8 mouse cellular contexts compared by ENCODE assay signal in genomic region chr6:133706712-133707111, GRCm38 (mm10).
DNase-seq lines count a peak whose midpoint lies in the region; ATAC-seq lines count a peak whose summit lies in the region.
"Not testable (repeated sequence)": the region's sequence is repeated elsewhere in the genome, so short reads cannot be mapped to it uniquely, and the experiment has no call there.

No protein-coding gene starts in this region.

- not testable (repeated sequence) for H3K36me3 ChIP-seq in forebrain, embryonic 10.5 days (replicated peaks); kidney, embryonic 14.5 days (ENCODE audit: control insufficient read depth, insufficient read depth, low read length); limb, embryonic 12.5 days

- not testable (repeated sequence) for H3K9me3 ChIP-seq in forebrain, embryonic 10.5 days; kidney, embryonic 14.5 days (ENCODE audit: control insufficient read depth, low read length); limb, embryonic 12.5 days

- not testable (repeated sequence) for H3K9ac ChIP-seq in kidney, embryonic 14.5 days (ENCODE audit: low read depth, low read length); limb, embryonic 12.5 days (replicated peaks)

- intact Hi-C loops in heart, postnatal 10 days (cut with DNase I): loop anchor here (5.0 kb wide), 1 partner anchor 171 kb away; no protein-coding TSS in a partner anchor

- ATAC-seq in kidney, embryonic 14.5 days (ENCODE audit: low FRiP score, low TSS enrichment): peak; percentile 57; the same call in 1 of the 2 replicates
- not testable (repeated sequence) for ATAC-seq in limb, embryonic 12.5 days (ENCODE audit: insufficient number of reproducible peaks, insufficient read depth, low FRiP score, low TSS enrichment, low read depth)
- ATAC-seq in megakaryocyte-erythroid progenitor cell, adult 5-6 weeks (replicated peaks; ENCODE audit: low FRiP score, low TSS enrichment, poor library complexity, severe bottlenecking): peak; percentile 52; the same call in 1 of the 2 replicates

- peak overlapping the region; percentile 19; the same call in 1 of the 2 replicates for H3K4me3 ChIP-seq in forebrain, embryonic 10.5 days
- not testable (repeated sequence) for H3K4me3 ChIP-seq in kidney, embryonic 14.5 days (ENCODE audit: low read length); limb, embryonic 12.5 days (replicated peaks)

- not testable (repeated sequence) for H3K27ac ChIP-seq in forebrain, embryonic 10.5 days; kidney, embryonic 14.5 days (ENCODE audit: low read depth, low read length); limb, embryonic 12.5 days

- H3K27me3 ChIP-seq in forebrain, embryonic 10.5 days (ENCODE audit: poor library complexity, severe bottlenecking); kidney, embryonic 14.5 days (ENCODE audit: control insufficient read depth, insufficient read depth, low read length); limb, embryonic 12.5 days: not testable (repeated sequence)

- peak; percentile 57 for DNase-seq in 416B (ENCODE audit: low read depth)
- DNase-seq in adrenal gland, postnatal 14 days: peak; percentile 37
- peak; percentile 30 for DNase-seq in forebrain, embryonic 10.5 days (ENCODE audit: extremely low spot score, low spot score)
- DNase-seq in heart, postnatal 10 days: peak; percentile 21 to 31
- peak; percentile 3 for DNase-seq in right cerebral cortex, postnatal 25 days

- not testable (repeated sequence) for H3K4me1 ChIP-seq in forebrain, embryonic 10.5 days; kidney, embryonic 14.5 days (ENCODE audit: control insufficient read depth, insufficient read depth, low read length); limb, embryonic 12.5 days (replicated peaks)

- WGBS in forebrain, embryonic 10.5 days: 4% methylated on average over 8 of the region's 8 CpGs
- under 1% methylated on average over 8 of the region's 8 CpGs for WGBS in kidney, embryonic 14.5 days
- 3% methylated on average over 8 of the region's 8 CpGs for WGBS in limb, embryonic 12.5 days

- 0 out of 2 replicates have a peak overlapping the region, but pooled peaks have one; percentile 12 for H3K4me2 ChIP-seq in kidney, embryonic 14.5 days (replicated peaks; ENCODE audit: low read depth, low read length)
- H3K4me2 ChIP-seq in limb, embryonic 12.5 days: peak overlapping the region; percentile 26; the same call in 1 of the 2 replicates

Comparison
In these comparisons a context has a peak if more than half of its experiments do, and no peak if none do; other contexts are left out.
1. DNase-seq: peak in every context shown above with its lines; median percentile 57 in 416B; 37 in adrenal gland, postnatal 14 days; 30 in forebrain, embryonic 10.5 days; 26 in heart, postnatal 10 days; 3 in right cerebral cortex, postnatal 25 days.